Comparison of ENCODE assay signal across 10 mouse cellular contexts in the genomic region with DNA sequence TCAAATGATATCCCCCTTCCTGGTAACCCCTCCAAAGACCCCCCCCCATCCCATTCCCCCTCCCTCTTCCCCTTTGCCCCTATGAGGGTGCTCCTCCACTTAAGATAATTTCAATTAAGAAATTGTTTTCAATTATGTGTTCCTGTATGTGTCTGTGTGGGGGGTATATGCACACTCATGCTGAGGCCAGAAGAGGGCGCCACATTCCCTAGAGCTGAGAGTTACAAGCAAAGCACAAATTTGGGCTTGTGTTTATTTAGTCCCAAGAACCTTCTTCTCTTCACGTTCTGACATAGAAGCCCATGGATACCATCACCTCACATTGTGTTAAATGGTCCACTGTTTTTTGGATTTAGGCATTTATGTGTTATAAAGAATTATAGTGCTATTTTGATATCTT. TPM values are rescaled to one million over a fixed set of nuclear protein-coding genes. Genes with fewer than 3 reads are reported as not detected.
DNase-seq lines count a peak whose midpoint lies in the region; ATAC-seq and TF ChIP-seq lines count a peak whose summit lies in the region.
"Had no signal": no experiment of that assay in that cellular context is flagged by ENCODE, and none has a peak within 500 bp of the region (broad histone marks: within the 10 kb centered on the region; RNA-seq: fewer than 3 reads in every experiment).

No protein-coding gene starts in this region.

- ATAC-seq in hindbrain, embryonic 11.5 days (ENCODE audit: low FRiP score): no peak
- no peak for ATAC-seq in hindbrain, embryonic 14.5 days (ENCODE audit: low FRiP score)
- 0 out of 2 replicates have a peak, but pooled peaks have one; percentile 34 for ATAC-seq in lung, postnatal 0 days
- ATAC-seq in forebrain, embryonic 13.5 days: no peak

- TF ChIP-seq EP300 in lung, postnatal 0 days (IDR thresholded peaks at IDR 0.05): no peak

- in situ Hi-C loops in ES-E14 (cut with MboI; ENCODE audit: low sequenced_read_pairs in 2 of 2, unreplicated experiment in 2 of 2): no loop called here

- no peaks in the 10 kb centered on the region for H3K9me3 ChIP-seq in hindbrain, embryonic 11.5 days (ENCODE audit: control insufficient read depth, low read length)
- H3K9me3 ChIP-seq in hindbrain, embryonic 14.5 days (ENCODE audit: control insufficient read depth, low read length): no peaks in the 10 kb centered on the region
- H3K9me3 ChIP-seq in ES-E14 (ENCODE audit: control insufficient read depth, insufficient read depth, low read depth, low read length): no peaks in the 10 kb centered on the region
- no peaks in the 10 kb centered on the region for H3K9me3 ChIP-seq in lung, postnatal 0 days (ENCODE audit: low read length)
- H3K9me3 ChIP-seq in forebrain, embryonic 13.5 days (replicated peaks): 0 out of 2 replicates have a peak, but pooled peaks cover 3% of the 10 kb centered on the region
- H3K9me3 ChIP-seq: embryonic facial prominence, embryonic 10.5 days had no signal

- TF ChIP-seq CTCF in lung, postnatal 0 days (IDR thresholded peaks at IDR 0.05): peak; percentile 83

- DNase-seq in hindbrain, embryonic 11.5 days (ENCODE audit: low spot score): peak; percentile 34
- DNase-seq in hindbrain, embryonic 14.5 days (ENCODE audit: low spot score): no peak
- peak; percentile 58 for DNase-seq in 416B (ENCODE audit: low read depth)
- DNase-seq in ES-E14 (ENCODE audit: low read depth, low spot score): peak; percentile 69
- DNase-seq in lung, postnatal 0 days (ENCODE audit: low spot score): peak; percentile 72
- DNase-seq in urinary bladder, postnatal 25 days (ENCODE audit: low spot score): no peak
- no peak for DNase-seq in cerebellum, adult 11-12 months

- no peaks in the 10 kb centered on the region for H3K36me3 ChIP-seq in hindbrain, embryonic 11.5 days (ENCODE audit: control insufficient read depth, insufficient read depth, low read length)
- H3K36me3 ChIP-seq in hindbrain, embryonic 14.5 days (replicated peaks; ENCODE audit: control insufficient read depth, insufficient read depth): no peaks in the 10 kb centered on the region
- no peaks in the 10 kb centered on the region for H3K36me3 ChIP-seq in ES-E14 (ENCODE audit: control insufficient read depth, insufficient read depth, low read length, poor library complexity, severe bottlenecking)
- no peaks in the 10 kb centered on the region for H3K36me3 ChIP-seq in lung, postnatal 0 days (ENCODE audit: insufficient read depth, low read length)
- no peaks in the 10 kb centered on the region for H3K36me3 ChIP-seq in forebrain, embryonic 13.5 days (ENCODE audit: poor library complexity, severe bottlenecking)
- H3K36me3 ChIP-seq: embryonic facial prominence, embryonic 10.5 days; neural tube, embryonic 12.5 days had no signal

- WGBS in hindbrain, embryonic 11.5 days: 71% methylated on average over 2 of the region's 2 CpGs
- WGBS in hindbrain, embryonic 14.5 days: 71% methylated on average over 2 of the region's 2 CpGs
- 40% methylated on average over 2 of the region's 2 CpGs for WGBS in lung, postnatal 0 days
- 69% methylated on average over 2 of the region's 2 CpGs for WGBS in forebrain, embryonic 13.5 days

- H3K27ac ChIP-seq in hindbrain, embryonic 11.5 days (ENCODE audit: low read depth, low read length): no peak overlapping the region
- H3K27ac ChIP-seq in hindbrain, embryonic 14.5 days: no peak overlapping the region
- H3K27ac ChIP-seq in ES-E14 (ENCODE audit: insufficient read depth, low read depth, low read length, poor library complexity, severe bottlenecking): no peak overlapping the region
- no peak overlapping the region for H3K27ac ChIP-seq in lung, postnatal 0 days (ENCODE audit: low read length)
- H3K27ac ChIP-seq in forebrain, embryonic 13.5 days: no peak overlapping the region
- H3K27ac ChIP-seq: embryonic facial prominence, embryonic 10.5 days; neural tube, embryonic 12.5 days had no signal

- no peak overlapping the region for H3K4me2 ChIP-seq in hindbrain, embryonic 11.5 days (replicated peaks; ENCODE audit: low read depth, low read length)
- no peak overlapping the region for H3K4me2 ChIP-seq in hindbrain, embryonic 14.5 days (replicated peaks)
- H3K4me2 ChIP-seq in lung, postnatal 0 days (replicated peaks; ENCODE audit: low read depth, low read length): no peak overlapping the region
- no peak overlapping the region for H3K4me2 ChIP-seq in forebrain, embryonic 13.5 days
- H3K4me2 ChIP-seq: neural tube, embryonic 12.5 days had no signal

- no peak overlapping the region for H3K4me3 ChIP-seq in hindbrain, embryonic 11.5 days (ENCODE audit: low read depth, low read length)
- no peak overlapping the region for H3K4me3 ChIP-seq in hindbrain, embryonic 14.5 days (replicated peaks; ENCODE audit: low read length)
- H3K4me3 ChIP-seq in ES-E14 (ENCODE audit: insufficient read depth in 1 of 2, low read depth in 1 of 2, low read length in 2 of 2, poor library complexity in 1 of 2, severe bottlenecking in 1 of 2): no peak overlapping the region
- H3K4me3 ChIP-seq in lung, postnatal 0 days (ENCODE audit: low read depth, low read length): no peak overlapping the region
- no peak overlapping the region for H3K4me3 ChIP-seq in forebrain, embryonic 13.5 days
- H3K4me3 ChIP-seq: embryonic facial prominence, embryonic 10.5 days; neural tube, embryonic 12.5 days had no signal

- H3K9ac ChIP-seq in hindbrain, embryonic 11.5 days (ENCODE audit: low read depth, low read length): no peak overlapping the region
- H3K9ac ChIP-seq in hindbrain, embryonic 14.5 days: no peak overlapping the region
- H3K9ac ChIP-seq in ES-E14 (ENCODE audit: insufficient read depth, low read depth, low read length, poor library complexity, severe bottlenecking): no peak overlapping the region
- no peak overlapping the region for H3K9ac ChIP-seq in lung, postnatal 0 days (replicated peaks; ENCODE audit: low read depth)
- H3K9ac ChIP-seq in forebrain, embryonic 13.5 days: no peak overlapping the region
- H3K9ac ChIP-seq: neural tube, embryonic 12.5 days had no signal

- no peaks in the 10 kb centered on the region for H3K4me1 ChIP-seq in hindbrain, embryonic 11.5 days (replicated peaks; ENCODE audit: control insufficient read depth, insufficient read depth, low read length)
- H3K4me1 ChIP-seq in hindbrain, embryonic 14.5 days (replicated peaks; ENCODE audit: control insufficient read depth, insufficient read depth, low read length): 0 out of 2 replicates have a peak, but pooled peaks cover under 1% of the 10 kb centered on the region
- H3K4me1 ChIP-seq in ES-E14 (ENCODE audit: control insufficient read depth in 2 of 2, insufficient read depth in 2 of 2, low read length in 2 of 2, poor library complexity in 1 of 2): no peaks in the 10 kb centered on the region
- no peaks in the 10 kb centered on the region; the same call in 1 of the 2 replicates for H3K4me1 ChIP-seq in lung, postnatal 0 days (ENCODE audit: insufficient read depth, low read depth, low read length)
- H3K4me1 ChIP-seq in forebrain, embryonic 13.5 days: peaks cover 4% of the 10 kb centered on the region

- no peaks in the 10 kb centered on the region for H3K27me3 ChIP-seq in hindbrain, embryonic 11.5 days (ENCODE audit: control insufficient read depth, insufficient read depth, low read length)
- H3K27me3 ChIP-seq in hindbrain, embryonic 14.5 days (ENCODE audit: control insufficient read depth, insufficient read depth, low read length): no peaks in the 10 kb centered on the region
- H3K27me3 ChIP-seq in lung, postnatal 0 days (replicated peaks; ENCODE audit: insufficient read depth, low read length): no peaks in the 10 kb centered on the region
- no peaks in the 10 kb centered on the region for H3K27me3 ChIP-seq in forebrain, embryonic 13.5 days
- H3K27me3 ChIP-seq: neural tube, embryonic 12.5 days had no signal

TF ChIP-seq in ES-E14, 5 proteins besides CTCF, POLR2A, EP300 and RAD21:
- TF ChIP-seq ZC3H11A (IDR thresholded peaks at IDR 0.05; ENCODE audit: borderline replicate concordance, low read depth, low read length): no peak
- no peak for TF ChIP-seq HCFC1 (IDR thresholded peaks at IDR 0.05; ENCODE audit: borderline replicate concordance, insufficient read depth, low read length)
- no peak for TF ChIP-seq MAFK (IDR thresholded peaks at IDR 0.05; ENCODE audit: insufficient read depth, low read depth, low read length)

RNA-seq across cellular contexts. Expression of a gene that starts 32.2 kb away (rescaled TPM):
- polyA plus RNA-seq in hindbrain, embryonic 11.5 days (2014; fragmentation: Nextera tagmentation; extraction: Ambion mirVana): 390 and 420 TPM in 2 replicates
- 200 and 208 TPM in 2 replicates for polyA plus RNA-seq in hindbrain, embryonic 14.5 days (2014; fragmentation: Nextera tagmentation; extraction: Ambion mirVana)
- 167 and 178 TPM in 2 replicates for total RNA-seq in ES-E14 (2012; rRNA removed)
- polyA plus RNA-seq in lung, postnatal 0 days (2015; fragmentation: Nextera tagmentation; extraction: Ambion mirVana): 153 and 160 TPM in 2 replicates
- polyA plus RNA-seq in forebrain, embryonic 13.5 days (2015; fragmentation: Nextera tagmentation; extraction: Ambion mirVana): 341 and 352 TPM in 2 replicates

RNA-seq across cellular contexts. Expression of a gene that starts 50.4 kb away (rescaled TPM):
- polyA plus RNA-seq in hindbrain, embryonic 11.5 days (2014; fragmentation: Nextera tagmentation; extraction: Ambion mirVana): 213 and 226 TPM in 2 replicates
- polyA plus RNA-seq in hindbrain, embryonic 14.5 days (2014; fragmentation: Nextera tagmentation; extraction: Ambion mirVana): 95.0 and 105 TPM in 2 replicates
- total RNA-seq in ES-E14 (2012; rRNA removed): 27.6 and 35.4 TPM in 2 replicates
- polyA plus RNA-seq in lung, postnatal 0 days (2015; fragmentation: Nextera tagmentation; extraction: Ambion mirVana): 139 and 145 TPM in 2 replicates
- 180 and 185 TPM in 2 replicates for polyA plus RNA-seq in forebrain, embryonic 13.5 days (2015; fragmentation: Nextera tagmentation; extraction: Ambion mirVana)

Comparison
In these comparisons a context has a peak if more than half of its experiments do, and no peak if none do; other contexts are left out.
1. DNase-seq: peak in hindbrain, embryonic 11.5 days (single experiment), 416B (single experiment), ES-E14 (single experiment) and lung, postnatal 0 days (single experiment); none in hindbrain, embryonic 14.5 days (single experiment), urinary bladder, postnatal 25 days (single experiment) and cerebellum, adult 11-12 months (single experiment).